Mouse (Mus musculus) liver, embryonic 12.5 days (tissue): ENCODE results near the gene Dlx1. TPM values are rescaled to one million over a fixed set of nuclear protein-coding genes. Genes with fewer than 3 reads are reported as not detected.
A peak's percentile ranks its signal among the peaks of the same experiment; 100 is the strongest.

Source experiments
- ATAC-seq: fragments of 200-750 bp; cut with Nextera tagmentation; 2 replicates; pipeline ENCODE4 v1.8.0; 2017; ENCODE audit warnings: moderate number of reproducible peaks, mild to moderate bottlenecking, moderate library complexity
- H3K27ac ChIP-seq: fragments of 300-500 bp; sonication (generic); 2 replicates; pipeline ENCODE4 v1.5.1; 2016; ENCODE audit warnings: mild to moderate bottlenecking
- H3K27me3 ChIP-seq: fragments of 300-500 bp; sonication (generic); replicated peaks from 2 replicates; pipeline ENCODE4 v1.6.1; 2016; ENCODE audit warnings: mild to moderate bottlenecking, moderate library complexity
- H3K36me3 ChIP-seq: fragments of 300-500 bp; sonication (generic); 2 replicates; pipeline ENCODE4 v1.6.1; 2016; ENCODE audit warnings: mild to moderate bottlenecking, moderate library complexity
- H3K4me1 ChIP-seq: fragments of 300-500 bp; sonication (generic); 2 replicates; pipeline ENCODE4 v1.6.1; 2016
- H3K4me2 ChIP-seq: fragments of 300-500 bp; sonication (generic); 2 replicates; pipeline ENCODE4 v1.6.1; 2016; ENCODE audit warnings: mild to moderate bottlenecking, moderate library complexity
- H3K4me3 ChIP-seq: fragments of 300-500 bp; sonication (generic); 2 replicates; pipeline ENCODE4 v1.5.1; 2016; ENCODE audit warnings: mild to moderate bottlenecking, moderate library complexity
- H3K9ac ChIP-seq: fragments of 300-500 bp; sonication (generic); 2 replicates; pipeline ENCODE4 v1.6.1; 2016; ENCODE audit warnings: mild to moderate bottlenecking, moderate library complexity
- H3K9me3 ChIP-seq: fragments of 300-500 bp; sonication (generic); replicated peaks from 2 replicates; pipeline ENCODE4 v1.6.1; 2016; ENCODE audit warnings: mild to moderate bottlenecking, moderate library complexity
- WGBS: fragments of 180-500 bp; shearing (Covaris S2); methylation state at CpG from one replicate; pipeline ENCODE4 v1.1.7; 2016; ENCODE audit not compliant: insufficient replicate concordance; 5-methylcytosine and 5-hydroxymethylcytosine counted together
- polyA plus RNA-seq: library from polyadenylated mRNA; unstranded; fragments of >200 nt; fragmentation: Nextera tagmentation; extraction: Ambion mirVana; gene quantifications from 2 replicates; pipeline ENCODE4 v1.2.1, GENCODE M21; 2016

The Dlx1 gene
- polyA plus RNA-seq, 1 experiment from 2014 or later: 0.23 TPM

- peaks cover 97% of the 10 kb centered on the region for H3K27me3 ChIP-seq
- peak; percentile 33; the same call in 1 of the 2 replicates for ATAC-seq
- H3K9ac ChIP-seq: no peak overlapping the region
- WGBS: 1% methylated on average over 29 of the region's 30 CpGs
- H3K27ac ChIP-seq: no peak overlapping the region
- no peaks in the 10 kb centered on the region for H3K36me3 ChIP-seq
- peak overlapping the region; percentile 15 for H3K4me3 ChIP-seq
- H3K4me2 ChIP-seq: peak overlapping the region; percentile 42
- H3K9me3 ChIP-seq: no peaks in the 10 kb centered on the region
- H3K4me1 ChIP-seq: peaks cover 55% of the 10 kb centered on the region
Observed at GRCm38 (mm10) chr2:71542816-71543301, 14.9 kb downstream of the Dlx1 start.

DNA sequence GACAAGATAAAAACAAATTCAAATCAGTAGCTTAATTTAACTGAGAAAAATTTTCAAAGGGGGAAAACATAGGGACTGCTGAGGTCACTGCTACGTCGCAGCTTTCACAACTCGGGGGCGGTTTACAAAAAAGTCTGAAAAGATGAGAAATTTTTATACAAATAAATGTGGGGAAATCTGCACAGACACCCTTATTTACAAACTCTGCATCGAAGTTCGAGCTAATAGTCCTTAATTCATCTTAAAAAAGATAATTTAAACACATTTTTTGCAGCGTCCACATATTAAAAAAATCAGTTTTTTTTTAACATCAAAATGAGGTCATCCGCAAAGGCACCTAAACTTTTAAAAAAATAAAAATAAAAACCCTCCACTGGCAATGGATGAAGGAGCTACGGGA lies 15.6 kb downstream of the Dlx1 start:
- no peak for ATAC-seq
- Histone ChIP-seq H3K4me2 (no peak overlapping the region), H3K27ac (no peak overlapping the region), H3K4me3 (no peak overlapping the region), H3K9me3 (no peaks in the 10 kb centered on the region), H3K27me3 (peaks cover 97% of the 10 kb centered on the region), H3K36me3 (no peaks in the 10 kb centered on the region), H3K9ac (no peak overlapping the region), H3K4me1 (peaks cover 53% of the 10 kb centered on the region)
- 4% methylated on average over 9 of the region's 9 CpGs for WGBS

DNA sequence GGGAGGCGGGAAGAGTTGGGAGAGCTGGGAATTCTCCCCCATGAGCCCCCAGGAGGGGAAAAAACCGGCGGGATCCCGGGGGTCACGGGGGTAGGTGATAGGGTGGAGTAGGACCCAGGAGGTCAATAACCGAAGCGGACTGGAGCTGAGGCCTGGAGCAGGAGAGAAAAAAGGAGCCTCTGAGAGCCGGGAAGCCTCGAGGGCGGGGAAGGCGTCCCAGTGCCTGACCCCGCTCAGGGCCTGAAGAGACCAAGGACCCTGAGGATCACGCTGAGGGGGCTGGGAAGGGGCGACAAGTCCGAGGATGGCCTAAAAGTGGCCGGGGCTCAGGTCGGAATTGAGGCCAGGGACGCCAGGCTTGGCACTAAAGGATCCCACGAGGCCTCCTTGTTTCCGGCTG lies 16.0 kb downstream of the Dlx1 start:
- H3K27ac ChIP-seq: no peak overlapping the region
- H3K27me3 ChIP-seq: peaks cover 97% of the 10 kb centered on the region
- 6% methylated on average over 20 of the region's 20 CpGs for WGBS
- H3K4me2 ChIP-seq: no peak overlapping the region
- no peak for ATAC-seq
- no peak overlapping the region for H3K9ac ChIP-seq
- peaks cover 49% of the 10 kb centered on the region for H3K4me1 ChIP-seq
- no peak overlapping the region for H3K4me3 ChIP-seq
- no peaks in the 10 kb centered on the region for H3K9me3 ChIP-seq
- no peaks in the 10 kb centered on the region for H3K36me3 ChIP-seq

DNA sequence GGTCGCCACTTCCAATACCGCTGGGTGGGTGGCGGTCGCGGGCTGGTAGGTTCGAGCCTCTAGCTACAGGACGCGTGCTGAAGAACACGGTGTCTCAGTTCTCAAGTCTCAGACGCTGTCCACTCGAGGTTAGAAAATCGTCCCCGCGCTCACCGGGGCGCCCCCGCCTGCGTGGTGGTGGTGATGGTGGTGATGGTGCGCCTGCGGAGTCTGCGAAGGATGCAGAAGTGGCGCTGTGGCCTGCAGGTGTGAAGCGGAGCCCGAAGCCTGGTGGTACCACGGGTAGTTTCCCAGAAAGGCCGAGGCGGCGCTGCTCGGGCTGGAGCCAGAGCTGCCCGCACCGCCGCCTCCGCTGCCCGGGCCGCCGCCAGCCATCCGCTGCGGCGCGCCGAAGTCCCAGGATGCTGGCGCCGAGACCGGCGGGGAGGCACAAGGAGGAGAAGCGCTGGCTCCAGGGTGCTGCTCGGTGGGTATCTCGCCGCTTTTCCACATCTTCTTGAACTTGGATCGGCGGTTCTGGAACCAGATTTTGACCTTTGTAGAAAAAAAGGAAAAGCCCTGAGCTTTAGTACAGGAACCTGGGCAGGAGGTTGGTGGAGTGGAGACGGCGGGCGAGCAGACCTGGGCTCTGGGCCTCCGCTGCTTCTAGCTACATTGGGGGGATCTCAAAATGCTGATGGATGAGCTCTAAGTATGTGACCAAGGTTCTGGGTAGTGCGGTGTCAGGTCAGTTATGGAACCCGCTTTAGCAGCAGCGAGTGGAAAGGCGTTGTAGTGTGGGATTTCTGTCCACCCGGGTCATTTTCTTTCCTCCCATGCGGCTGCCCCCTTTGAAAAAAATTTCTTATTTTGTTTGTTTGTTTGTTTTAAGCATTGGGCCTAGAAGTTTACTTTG lies 16.7 kb downstream of the Dlx1 start:
- 2% methylated on average over 61 of the region's 61 CpGs for WGBS
- Histone ChIP-seq H3K4me1 (peaks cover 44% of the 10 kb centered on the region), H3K9me3 (no peaks in the 10 kb centered on the region), H3K27me3 (peaks cover 97% of the 10 kb centered on the region), H3K4me2 (peak overlapping the region; percentile 0; the same call in 1 of the 2 replicates), H3K4me3 (0 out of 2 replicates have a peak overlapping the region, but pooled peaks have one; percentile 4), H3K36me3 (no peaks in the 10 kb centered on the region), H3K9ac (no peak overlapping the region), H3K27ac (no peak overlapping the region)
- no peak for ATAC-seq

DNA sequence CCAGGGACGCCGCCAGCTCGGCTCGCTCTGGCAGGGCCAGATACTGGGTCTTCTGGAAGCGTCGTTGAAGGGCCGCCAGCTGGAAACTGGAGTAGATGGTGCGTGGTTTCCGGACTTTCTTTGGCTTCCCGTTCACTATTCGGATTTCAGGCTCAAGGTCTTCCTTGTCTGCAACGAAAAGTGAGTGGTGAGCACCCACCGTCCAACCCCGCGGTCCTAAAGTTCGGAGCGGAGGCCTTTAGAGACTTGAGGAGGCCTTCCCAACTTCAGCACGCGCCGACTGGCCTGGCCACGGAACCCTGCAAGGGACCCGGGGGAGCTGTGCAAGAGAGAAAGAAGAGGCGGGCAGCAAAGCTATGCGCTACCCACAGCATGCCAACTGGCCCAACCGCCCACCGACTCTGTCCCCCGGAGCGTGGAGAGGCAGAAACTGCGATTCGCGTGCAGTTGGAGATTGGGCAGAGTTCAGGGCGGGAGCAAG lies 17.5 kb downstream of the Dlx1 start:
- peak overlapping the region; percentile 90 for H3K4me2 ChIP-seq
- ATAC-seq: no peak
- no peaks in the 10 kb centered on the region for H3K9me3 ChIP-seq
- no peaks in the 10 kb centered on the region for H3K36me3 ChIP-seq
- peaks cover 97% of the 10 kb centered on the region for H3K27me3 ChIP-seq
- WGBS: 2% methylated on average over 32 of the region's 32 CpGs
- no peak overlapping the region for H3K9ac ChIP-seq
- H3K27ac ChIP-seq: no peak overlapping the region
- peaks cover 44% of the 10 kb centered on the region for H3K4me1 ChIP-seq
- H3K4me3 ChIP-seq: peak overlapping the region; percentile 59

- Histone ChIP-seq H3K4me3 (peak overlapping the region; percentile 59), H3K27me3 (peaks cover 97% of the 10 kb centered on the region), H3K4me2 (peak overlapping the region; percentile 90), H3K36me3 (no peaks in the 10 kb centered on the region), H3K27ac (no peak overlapping the region), H3K9me3 (no peaks in the 10 kb centered on the region), H3K9ac (peak overlapping the region; percentile 27; the same call in 1 of the 2 replicates), H3K4me1 (peaks cover 41% of the 10 kb centered on the region)
- WGBS: under 1% methylated on average over 59 of the region's 59 CpGs
- ATAC-seq: peak; percentile 33; the same call in 1 of the 2 replicates
Observed at GRCm38 (mm10) chr2:71545882-71546639, 18.1 kb downstream of the Dlx1 start.

DNA sequence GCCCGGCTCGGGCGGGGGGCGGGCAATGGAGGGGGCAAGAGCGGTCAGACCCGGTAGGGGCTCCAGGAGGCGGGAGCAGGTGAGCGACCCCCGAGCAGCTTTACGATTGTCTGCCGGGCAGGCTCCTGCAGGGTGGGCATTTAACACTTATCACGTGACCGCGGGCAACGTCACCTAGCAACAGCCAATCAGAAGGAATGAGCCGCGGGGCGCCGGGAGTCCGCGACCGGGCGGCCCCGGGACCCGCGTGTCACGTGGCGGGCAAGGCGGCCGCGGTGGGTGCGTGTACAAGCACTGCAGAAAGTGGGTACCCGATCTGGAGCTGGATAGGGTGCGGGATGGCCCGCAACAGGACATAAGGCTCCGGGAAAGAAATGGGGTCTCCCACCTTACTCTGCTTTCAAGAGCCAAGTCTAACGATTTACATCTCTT lies 18.7 kb downstream of the Dlx1 start, which contains the start of gene Dlx2:
TSS of gene Dlx2 (minus strand) at position 115 of the 432 bp plus-strand sequence.
- Histone ChIP-seq H3K9ac (peak within 1 kb of the TSS; percentile 27; the same call in 1 of the 2 replicates), H3K4me1 (peaks cover 37% of the 10 kb centered on the region), H3K36me3 (no peaks in the 10 kb centered on the region), H3K27me3 (peaks cover 97% of the 10 kb centered on the region), H3K27ac (no peak within 1 kb of the TSS), H3K4me2 (peak within 1 kb of the TSS; percentile 90), H3K4me3 (peak within 1 kb of the TSS; percentile 59), H3K9me3 (no peaks in the 10 kb centered on the region)
- no peak for ATAC-seq
- WGBS: under 1% methylated on average over 37 of the region's 37 CpGs

DNA sequence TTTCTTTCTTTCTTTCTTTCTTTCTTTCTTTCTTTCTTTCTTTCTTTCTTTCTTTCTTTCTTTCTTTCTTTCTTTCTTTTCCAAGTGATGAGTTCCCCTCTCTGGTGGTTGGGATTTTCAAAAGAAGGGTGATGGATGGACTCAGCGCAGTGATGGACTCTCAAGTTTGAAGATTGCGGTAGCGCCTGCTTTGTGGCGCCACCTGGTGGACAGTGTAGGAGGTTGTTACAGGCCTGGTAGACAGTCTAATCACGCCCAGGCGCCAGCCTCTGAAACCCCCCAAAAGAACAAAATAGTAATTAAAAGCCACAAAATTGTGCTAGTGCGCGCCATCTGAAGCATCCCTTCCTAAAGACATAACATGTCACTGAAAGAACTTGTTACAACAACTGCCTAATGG lies 19.9 kb downstream of the Dlx1 start:
- Histone ChIP-seq H3K27ac (no peak overlapping the region), H3K9me3 (no peaks in the 10 kb centered on the region), H3K27me3 (peaks cover 97% of the 10 kb centered on the region), H3K4me3 (no peak overlapping the region), H3K9ac (no peak overlapping the region), H3K36me3 (no peaks in the 10 kb centered on the region), H3K4me2 (no peak overlapping the region), H3K4me1 (peaks cover 40% of the 10 kb centered on the region)
- 2% methylated on average over 8 of the region's 8 CpGs for WGBS
- ATAC-seq: no peak

GRCm38 (mm10) chr2:71550330-71550729 lies 22.4 kb downstream of the Dlx1 start:
- 21% methylated on average over 3 of the region's 3 CpGs for WGBS
- no peak overlapping the region for H3K4me2 ChIP-seq

DNA sequence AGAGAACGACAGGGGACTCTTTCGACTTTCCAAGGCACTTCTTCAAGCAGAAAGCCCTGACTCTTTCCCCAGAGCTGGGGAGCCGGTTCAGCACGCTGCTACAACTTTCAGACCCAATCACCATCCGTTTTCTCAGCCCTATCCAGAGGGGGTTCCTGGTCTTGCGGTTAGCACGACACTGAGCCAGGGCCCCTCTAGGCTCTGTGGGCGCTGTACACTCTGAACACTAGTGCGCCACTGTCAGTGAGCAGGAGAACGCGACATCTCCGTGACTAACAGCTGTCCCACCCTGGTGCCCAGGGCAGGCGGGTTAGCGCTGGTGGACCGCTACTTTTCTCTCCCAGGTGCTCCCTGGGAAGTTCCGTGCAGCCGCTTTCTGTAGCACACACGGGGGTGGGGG lies 23.8 kb downstream of the Dlx1 start:
- H3K36me3 ChIP-seq: no peaks in the 10 kb centered on the region
- 2% methylated on average over 18 of the region's 18 CpGs for WGBS
- ATAC-seq: no peak
- no peak overlapping the region for H3K9ac ChIP-seq
- no peak overlapping the region for H3K4me3 ChIP-seq
- peaks cover 86% of the 10 kb centered on the region for H3K27me3 ChIP-seq
- no peaks in the 10 kb centered on the region for H3K9me3 ChIP-seq
- 0 out of 2 replicates have a peak overlapping the region, but pooled peaks have one; percentile 8 for H3K4me2 ChIP-seq
- no peak overlapping the region for H3K27ac ChIP-seq
- peaks cover 8% of the 10 kb centered on the region for H3K4me1 ChIP-seq

More at GRCm38 (mm10) chr2:71550330-71550729, 22.4 kb downstream of the Dlx1 start:
- no peak overlapping the region for H3K9ac ChIP-seq
- H3K27me3 ChIP-seq: peaks cover 97% of the 10 kb centered on the region
- no peak overlapping the region for H3K4me3 ChIP-seq
- no peak overlapping the region for H3K27ac ChIP-seq
- no peaks in the 10 kb centered on the region for H3K36me3 ChIP-seq
- peaks cover 21% of the 10 kb centered on the region for H3K4me1 ChIP-seq
- H3K9me3 ChIP-seq: no peaks in the 10 kb centered on the region
- no peak for ATAC-seq

DNA sequence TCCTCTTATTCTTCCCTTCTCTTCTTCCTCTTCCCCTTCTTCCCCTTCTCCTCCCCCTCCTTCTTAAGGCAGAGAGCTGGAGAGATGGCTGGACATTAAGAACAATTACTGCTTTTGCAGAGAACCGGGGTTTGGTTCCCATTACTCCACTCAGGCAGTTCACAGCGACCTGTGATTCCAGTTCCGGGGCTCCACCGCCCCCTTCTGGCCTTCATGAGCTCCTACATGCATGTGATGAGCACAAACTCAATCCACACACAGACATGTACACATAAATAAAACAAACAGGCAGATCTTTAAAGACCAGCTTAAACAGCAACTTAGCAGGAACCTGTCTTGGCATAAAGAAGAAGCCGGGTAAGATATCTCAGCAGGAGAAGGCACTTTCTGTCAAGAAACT lies 28.2 kb downstream of the Dlx1 start:
- no peak for ATAC-seq
- WGBS: 56% methylated on average over 5 of the region's 5 CpGs
- peaks cover 54% of the 10 kb centered on the region for H3K27me3 ChIP-seq

More for the DNA sequence above, 28.2 kb downstream of the Dlx1 start:
- Histone ChIP-seq H3K4me3 (no peak overlapping the region), H3K9me3 (no peaks in the 10 kb centered on the region), H3K4me2 (no peak overlapping the region), H3K36me3 (no peaks in the 10 kb centered on the region), H3K9ac (no peak overlapping the region), H3K4me1 (peaks cover 5% of the 10 kb centered on the region; the same call in 1 of the 2 replicates), H3K27ac (no peak overlapping the region)
